ENCODE assay signal across 8 mouse cellular contexts in the genomic region with DNA sequence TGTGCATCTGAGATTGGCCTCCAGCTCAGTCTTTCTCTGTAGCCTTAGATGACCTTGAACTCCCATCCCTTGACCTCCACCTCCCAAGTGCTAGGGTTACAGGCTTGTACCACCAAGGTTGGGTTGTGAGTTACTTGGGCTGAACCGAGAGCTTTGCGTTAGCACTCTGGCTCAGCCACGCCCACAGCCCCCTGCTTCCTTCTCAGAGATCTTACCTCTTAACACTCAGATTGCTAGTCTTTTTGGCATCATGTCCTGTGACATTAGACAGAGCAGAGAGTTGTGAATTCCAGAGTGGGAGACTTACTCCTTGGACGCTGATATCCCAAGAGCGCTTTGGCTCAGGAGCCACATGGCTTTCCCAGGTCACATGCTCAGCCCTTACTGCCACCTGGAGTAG. TPM values are rescaled to one million over a fixed set of nuclear protein-coding genes. Genes with fewer than 3 reads are reported as not detected.
DNase-seq lines count a peak whose midpoint lies in the region; ATAC-seq lines count a peak whose summit lies in the region.

No protein-coding gene starts in this region.

- peak overlapping the region; percentile 78 for H3K27ac ChIP-seq in heart, embryonic 13.5 days (replicated peaks)
- H3K27ac ChIP-seq in midbrain, embryonic 10.5 days (replicated peaks), result peak overlapping the region; percentile 89

- H3K4me3 ChIP-seq in heart, embryonic 13.5 days, result peak overlapping the region; percentile 84
- peak overlapping the region; percentile 62 for H3K4me3 ChIP-seq in midbrain, embryonic 10.5 days

- WGBS in heart, embryonic 13.5 days, result 36% methylated on average over 5 of the region's 5 CpGs
- 68% methylated on average over 5 of the region's 5 CpGs for WGBS in midbrain, embryonic 10.5 days

- H3K9ac ChIP-seq in heart, embryonic 13.5 days, result peak overlapping the region; percentile 91

- H3K27me3 ChIP-seq in heart, embryonic 13.5 days (replicated peaks), result no peaks in the 10 kb centered on the region
- H3K27me3 ChIP-seq in midbrain, embryonic 10.5 days (ENCODE audit: low read depth, poor library complexity, severe bottlenecking), result no peaks in the 10 kb centered on the region

- ATAC-seq in heart, embryonic 13.5 days (ENCODE audit: extremely low read depth, insufficient number of reproducible peaks, low FRiP score, low TSS enrichment), result no peak

- peaks cover 23% of the 10 kb centered on the region for H3K36me3 ChIP-seq in heart, embryonic 13.5 days
- H3K36me3 ChIP-seq in midbrain, embryonic 10.5 days, result peaks cover 22% of the 10 kb centered on the region

- H3K4me1 ChIP-seq in heart, embryonic 13.5 days, result peaks cover 29% of the 10 kb centered on the region
- H3K4me1 ChIP-seq in midbrain, embryonic 10.5 days, result peaks cover 25% of the 10 kb centered on the region

- H3K4me2 ChIP-seq in heart, embryonic 13.5 days, result peak overlapping the region; percentile 94

- no peaks in the 10 kb centered on the region for H3K9me3 ChIP-seq in heart, embryonic 13.5 days
- no peaks in the 10 kb centered on the region for H3K9me3 ChIP-seq in midbrain, embryonic 10.5 days (replicated peaks)

- no peak for DNase-seq in heart, adult 18-20 months
- DNase-seq in MN1 (ENCODE audit: low spot score), result peak; percentile 32
- peak; percentile 18 for DNase-seq in forelimb bud, embryonic 11.5 days (ENCODE audit: low read depth, low spot score)
- no peak for DNase-seq in midbrain, embryonic 10.5 days (ENCODE audit: low spot score)
- no peak for DNase-seq in adrenal gland, postnatal 25 days
- no peak for DNase-seq in embryo, embryonic 11 days
- no peak for DNase-seq in yolk sac, embryonic 10.5 days (ENCODE audit: low spot score)

RNA-seq across cellular contexts. Expression of a gene that starts 1.4 kb away (rescaled TPM):
- 101 and 111 TPM in 2 replicates for polyA plus RNA-seq in heart, embryonic 13.5 days (2015; fragmentation: Nextera tagmentation; extraction: Ambion mirVana)
- total RNA-seq in heart, adult 18-20 months (2021), result 10 to 100 TPM; 80.8 to 88.3 TPM
- polyA plus RNA-seq in midbrain, embryonic 10.5 days (2016; fragmentation: Nextera tagmentation; extraction: Ambion mirVana), result 126 and 133 TPM in 2 replicates
- total RNA-seq in adrenal gland, postnatal 25 days (2021), result 72.8 and 74.9 TPM in 2 replicates

RNA-seq across cellular contexts. Expression of a gene that starts 10.3 kb away (rescaled TPM):
- polyA plus RNA-seq in heart, embryonic 13.5 days (2015; fragmentation: Nextera tagmentation; extraction: Ambion mirVana), result 1.2 and 1.3 TPM in 2 replicates
- total RNA-seq in heart, adult 18-20 months (2021), result not detected
- polyA plus RNA-seq in midbrain, embryonic 10.5 days (2016; fragmentation: Nextera tagmentation; extraction: Ambion mirVana), result 0.23 and 0.29 TPM in 2 replicates
- total RNA-seq in adrenal gland, postnatal 25 days (2021), result not detected in 2 replicates

RNA-seq across cellular contexts. Expression of a gene that starts 18.7 kb away (rescaled TPM):
- polyA plus RNA-seq in heart, embryonic 13.5 days (2015; fragmentation: Nextera tagmentation; extraction: Ambion mirVana), result not detected in 2 replicates
- total RNA-seq in heart, adult 18-20 months (2021), result 1 to 10 TPM in 1 of 2 experiments, under 1 TPM in 1; 0.87 to 1.1 TPM
- 0.07 TPM in 1 of 2 replicates, not detected in the other for polyA plus RNA-seq in midbrain, embryonic 10.5 days (2016; fragmentation: Nextera tagmentation; extraction: Ambion mirVana)
- not detected in 2 replicates for total RNA-seq in adrenal gland, postnatal 25 days (2021)

RNA-seq across cellular contexts. Expression of a gene that starts 56.8 kb away (rescaled TPM):
- 105 and 125 TPM in 2 replicates for polyA plus RNA-seq in heart, embryonic 13.5 days (2015; fragmentation: Nextera tagmentation; extraction: Ambion mirVana)
- total RNA-seq in heart, adult 18-20 months (2021), result 1 to 10 TPM; 7.1 to 7.8 TPM
- polyA plus RNA-seq in midbrain, embryonic 10.5 days (2016; fragmentation: Nextera tagmentation; extraction: Ambion mirVana), result 0.41 and 0.55 TPM in 2 replicates
- total RNA-seq in adrenal gland, postnatal 25 days (2021), result not detected in 2 replicates

Comparison
In these comparisons a context has a peak if more than half of its experiments do, and no peak if none do; other contexts are left out.
1. DNase-seq: peak in MN1 (single experiment) and forelimb bud, embryonic 11.5 days (single experiment); none in heart, adult 18-20 months (0 of 2), midbrain, embryonic 10.5 days (single experiment), adrenal gland, postnatal 25 days (single experiment), embryo, embryonic 11 days (single experiment) and yolk sac, embryonic 10.5 days (single experiment).